Mouse (Mus musculus) intestine, postnatal 0 days (tissue): ENCODE data around the gene Lrrc57. TPM values are rescaled to one million over a fixed set of nuclear protein-coding genes. Genes with fewer than 3 reads are reported as not detected.
A peak's percentile ranks its signal among the peaks of the same experiment; 100 is the strongest.
"Not testable (repeated sequence)": the region's sequence is repeated elsewhere in the genome, so short reads cannot be mapped to it uniquely, and the experiment has no call there.

Experiments
- ATAC-seq: fragments of 200-750 bp; cut with Nextera tagmentation; 2 replicates; pipeline ENCODE4 v1.8.0; 2017; ENCODE audit warnings: mild to moderate bottlenecking, moderate TSS enrichment, moderate library complexity
- H3K27ac ChIP-seq: fragments of 300-500 bp; sonication (generic); 2 replicates; pipeline ENCODE4 v1.5.1; 2014; ENCODE audit warnings: mild to moderate bottlenecking, low read depth, low read length, moderate library complexity
- H3K27me3 ChIP-seq: fragments of 300-500 bp; sonication (generic); replicated peaks from 2 replicates; pipeline ENCODE4 v1.6.1; 2014; ENCODE audit warnings: low read length, mixed read lengths; ENCODE audit not compliant: control insufficient read depth, insufficient read depth
- H3K36me3 ChIP-seq: fragments of 300-500 bp; sonication (generic); 2 replicates; pipeline ENCODE4 v1.6.1; 2014; ENCODE audit warnings: mild to moderate bottlenecking, moderate library complexity; ENCODE audit not compliant: control insufficient read depth, insufficient read depth
- H3K4me1 ChIP-seq: fragments of 300-500 bp; sonication (generic); replicated peaks from 2 replicates; pipeline ENCODE4 v1.6.1; 2014; ENCODE audit warnings: antibody characterized with exemption, low read length, mixed read lengths; ENCODE audit not compliant: control insufficient read depth, insufficient read depth
- H3K4me2 ChIP-seq: fragments of 300-500 bp; sonication (generic); replicated peaks from 2 replicates; pipeline ENCODE4 v1.6.1; 2014; ENCODE audit warnings: low read depth, mild to moderate bottlenecking, moderate library complexity
- H3K4me3 ChIP-seq: fragments of 300-500 bp; sonication (generic); 2 replicates; pipeline ENCODE4 v1.5.1; 2014; ENCODE audit warnings: low read depth, low read length
- H3K9ac ChIP-seq: fragments of 300-500 bp; sonication (generic); 2 replicates; pipeline ENCODE4 v1.6.1; 2014; ENCODE audit warnings: mild to moderate bottlenecking, low read depth, low read length
- H3K9me3 ChIP-seq: fragments of 300-500 bp; sonication (generic); 2 replicates; pipeline ENCODE4 v1.6.1; 2016; ENCODE audit warnings: mixed run types; ENCODE audit not compliant: control insufficient read depth
- CTCF ChIP-seq: sonication (generic); IDR thresholded peaks from 2 replicates; pipeline ENCODE4 v1.5.1; 2016; ENCODE audit warnings: low read depth, mild to moderate bottlenecking, control low read depth, antibody characterized with exemption, moderate library complexity
- WGBS: fragments of 180-500 bp; shearing (Covaris S2); extraction: QIAGEN DNeasy Blood & Tissue Kit; methylation state at CpG from one replicate; pipeline ENCODE4 v1.1.7; 2014; 5-methylcytosine and 5-hydroxymethylcytosine counted together
- polyA plus RNA-seq: library from polyadenylated mRNA; unstranded; fragments of >200 nt; fragmentation: Nextera tagmentation; extraction: Ambion mirVana; gene quantifications from 2 replicates; pipeline ENCODE4 v1.2.1, GENCODE M21; 2015

Gene Lrrc57
- polyA plus RNA-seq, 1 experiment from 2014 or later: 23.6 TPM

DNA sequence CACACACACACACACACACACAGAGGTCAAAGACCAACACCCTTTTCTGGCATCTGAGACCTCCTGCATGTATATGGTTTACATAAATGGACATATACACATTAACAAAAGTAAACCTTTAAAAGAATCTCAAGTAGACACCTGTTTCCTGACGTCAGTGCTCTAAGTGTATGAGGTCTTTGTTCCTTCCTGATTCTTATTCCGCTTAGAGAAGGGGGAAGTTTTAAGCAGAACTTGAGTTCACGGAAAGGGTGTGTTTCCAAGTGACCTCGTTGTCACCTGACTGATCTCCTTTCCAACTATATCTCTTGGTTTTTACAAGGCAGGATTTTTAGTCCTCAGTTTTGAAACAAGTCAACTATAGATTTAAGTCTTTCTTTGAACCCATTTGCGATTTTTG is 31.0 kb downstream of the Lrrc57 start:
- TF ChIP-seq CTCF: no peak
- H3K4me1 ChIP-seq: no peaks in the 10 kb centered on the region; the same call in 1 of the 2 replicates
- no peaks in the 10 kb centered on the region for H3K36me3 ChIP-seq
- H3K27me3 ChIP-seq: no peaks in the 10 kb centered on the region
- no peaks in the 10 kb centered on the region for H3K9me3 ChIP-seq
- peak overlapping the region; percentile 46; the same call in 1 of the 2 replicates for H3K27ac ChIP-seq
- no peak overlapping the region for H3K9ac ChIP-seq
- no peak overlapping the region for H3K4me2 ChIP-seq
- ATAC-seq: peak; percentile 67
- 32% methylated on average over 5 of the region's 5 CpGs for WGBS
- no peak overlapping the region for H3K4me3 ChIP-seq

DNA sequence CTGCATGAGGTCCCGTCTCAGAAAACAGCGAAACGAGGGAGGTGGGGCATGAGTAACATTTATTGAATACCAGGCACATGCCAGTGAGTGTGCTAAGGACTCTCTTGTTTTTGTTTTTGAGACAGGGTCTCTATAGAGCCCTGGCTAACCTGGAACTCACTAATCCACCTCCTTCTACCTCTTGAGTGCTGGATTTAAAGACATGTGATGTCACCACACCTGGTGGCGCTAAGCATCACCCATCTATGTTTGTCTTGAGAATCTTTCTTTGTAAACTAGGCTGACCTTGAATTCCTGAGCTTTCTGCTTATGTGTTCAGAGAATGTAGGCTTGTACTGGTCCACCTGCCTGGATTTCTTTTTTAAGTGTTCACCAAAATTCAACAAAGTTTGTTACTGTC is 31.5 kb downstream of the Lrrc57 start:
- no peaks in the 10 kb centered on the region; the same call in 1 of the 2 replicates for H3K4me1 ChIP-seq
- H3K4me3 ChIP-seq: no peak overlapping the region
- H3K27me3 ChIP-seq: no peaks in the 10 kb centered on the region
- no peak overlapping the region for H3K4me2 ChIP-seq
- TF ChIP-seq CTCF: no peak
- ATAC-seq: no peak
- no peaks in the 10 kb centered on the region for H3K36me3 ChIP-seq
- H3K27ac ChIP-seq: peak overlapping the region; percentile 46
- no peak overlapping the region for H3K9ac ChIP-seq
- H3K9me3 ChIP-seq: no peaks in the 10 kb centered on the region
- WGBS: 55% methylated on average over 4 of the region's 4 CpGs

GRCm38 (mm10) chr2:120575978-120576377 is 33.3 kb downstream of the Lrrc57 start:
- Histone ChIP-seq H3K9me3 (no peaks in the 10 kb centered on the region), H3K27ac (no peak overlapping the region), H3K4me2 (no peak overlapping the region), H3K27me3 (no peaks in the 10 kb centered on the region), H3K9ac (no peak overlapping the region), H3K36me3 (peaks cover 5% of the 10 kb centered on the region; the same call in 1 of the 2 replicates), H3K4me3 (no peak overlapping the region), H3K4me1 (no peaks in the 10 kb centered on the region; the same call in 1 of the 2 replicates)
- no peak for ATAC-seq
- WGBS: 86% methylated on average over 2 of the region's 2 CpGs
- no peak for TF ChIP-seq CTCF

GRCm38 (mm10) chr2:120575121-120575520 is 34.2 kb downstream of the Lrrc57 start:
- ATAC-seq: no peak
- Histone ChIP-seq H3K27me3 (no peaks in the 10 kb centered on the region), H3K4me1 (no peaks in the 10 kb centered on the region; the same call in 1 of the 2 replicates), H3K9me3 (no peaks in the 10 kb centered on the region), H3K4me2 (no peak overlapping the region), H3K4me3 (no peak overlapping the region), H3K9ac (no peak overlapping the region), H3K36me3 (peaks cover 5% of the 10 kb centered on the region; the same call in 1 of the 2 replicates), H3K27ac (no peak overlapping the region)
- 88% methylated on average over 3 of the region's 3 CpGs for WGBS
- no peak for TF ChIP-seq CTCF

- not testable (repeated sequence) for H3K9ac ChIP-seq, H3K4me1 ChIP-seq, H3K27ac ChIP-seq, ATAC-seq, H3K36me3 ChIP-seq, H3K27me3 ChIP-seq, H3K4me2 ChIP-seq, H3K4me3 ChIP-seq, H3K9me3 ChIP-seq
- WGBS: 94% methylated on average over 3 of the region's 3 CpGs
Observed at GRCm38 (mm10) chr2:120572161-120572560, 37.2 kb downstream of the Lrrc57 start.

DNA sequence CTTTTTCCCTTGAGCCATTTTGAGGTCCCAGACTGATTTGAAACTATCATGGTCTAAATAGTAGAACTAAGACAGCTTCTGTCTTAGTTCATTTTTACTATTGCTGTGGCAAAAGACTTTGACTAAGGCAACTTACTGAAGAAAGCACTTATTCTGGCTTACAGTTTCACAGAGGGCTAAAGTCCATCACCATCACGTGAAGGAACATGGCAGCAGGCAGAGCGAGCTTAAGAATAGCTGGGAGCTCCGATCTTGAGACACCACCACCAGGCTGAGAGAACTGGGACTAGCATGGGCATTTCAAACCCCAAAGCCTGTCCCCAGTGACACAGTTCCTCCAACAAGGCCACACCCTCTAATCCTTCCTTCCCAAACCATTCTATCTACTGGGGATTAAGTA is 38.2 kb downstream of the Lrrc57 start:
- WGBS: 73% methylated on average over 3 of the region's 3 CpGs
- Histone ChIP-seq H3K36me3 (peaks cover 5% of the 10 kb centered on the region; the same call in 1 of the 2 replicates), H3K27me3 (no peaks in the 10 kb centered on the region), H3K9me3 (no peaks in the 10 kb centered on the region), H3K4me1 (peaks cover 7% of the 10 kb centered on the region; the same call in 1 of the 2 replicates), H3K9ac (no peak overlapping the region), H3K4me3 (no peak overlapping the region), H3K27ac (peak overlapping the region; percentile 42; the same call in 1 of the 2 replicates), H3K4me2 (peak overlapping the region; percentile 27; the same call in 1 of the 2 replicates)
- no peak for ATAC-seq
- no peak for TF ChIP-seq CTCF
